Mouse (Mus musculus): ENCODE measurements around the gene Tmod1. TPM values are rescaled to one million over a fixed set of nuclear protein-coding genes. Genes with fewer than 3 reads are reported as not detected.

Tmod1 gene
- polyA plus RNA-seq, 1 experiment from 2014 or later, result 28.6 TPM

DNA sequence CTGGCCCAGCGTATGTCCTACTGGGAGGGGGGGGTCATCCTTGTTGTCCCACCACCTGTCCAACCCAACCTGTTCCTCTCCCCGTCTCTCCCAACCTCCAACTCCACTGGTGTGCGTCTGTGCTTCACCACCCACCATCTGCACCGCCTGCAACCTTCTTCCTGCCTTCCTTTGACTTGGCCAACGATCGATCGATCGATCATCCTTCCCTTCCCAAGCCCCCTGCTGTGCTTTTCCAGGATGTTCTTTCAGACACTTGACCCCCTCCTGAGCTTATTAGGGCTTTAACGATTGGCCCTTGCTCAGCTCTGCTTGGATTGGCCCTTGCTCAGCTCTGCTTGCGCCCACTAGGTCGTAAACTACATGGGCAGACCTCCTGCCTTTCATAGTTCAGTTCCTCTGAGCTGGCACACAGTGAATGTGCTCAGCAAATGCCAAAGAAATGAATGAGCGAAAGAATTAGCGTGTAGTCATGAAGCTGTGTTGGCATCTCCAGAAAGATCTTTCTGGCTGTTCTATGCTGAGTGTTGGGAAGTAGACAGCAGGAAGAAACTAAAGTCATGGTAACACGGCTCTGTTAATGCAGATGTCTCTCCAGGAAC lies 50.9 kb downstream of the Tmod1 start:
- Histone ChIP-seq H3K27me3 (replicated peaks; ENCODE audit: control insufficient read depth, insufficient read depth, low read length) (no peaks in the 10 kb centered on the region), H3K4me3 (ENCODE audit: low read depth, low read length) (no peak overlapping the region), H3K4me1 (replicated peaks; ENCODE audit: control insufficient read depth, insufficient read depth, low read length) (no peaks in the 10 kb centered on the region), H3K4me2 (no peak overlapping the region), H3K27ac (ENCODE audit: low read depth, low read length) (no peak overlapping the region), H3K9me3 (ENCODE audit: control insufficient read depth, low read length) (no peaks in the 10 kb centered on the region), H3K36me3 (ENCODE audit: control insufficient read depth, insufficient read depth, low read length) (peaks cover 6% of the 10 kb centered on the region; the same call in 1 of the 2 replicates), H3K9ac (ENCODE audit: low read depth, low read length) (no peak overlapping the region)
- ATAC-seq (replicated peaks; ENCODE audit: low FRiP score) (no peak), DNase-seq (ENCODE audit: low spot score) (no peak)
- 90% methylated on average over 14 of the region's 14 CpGs for WGBS

DNA sequence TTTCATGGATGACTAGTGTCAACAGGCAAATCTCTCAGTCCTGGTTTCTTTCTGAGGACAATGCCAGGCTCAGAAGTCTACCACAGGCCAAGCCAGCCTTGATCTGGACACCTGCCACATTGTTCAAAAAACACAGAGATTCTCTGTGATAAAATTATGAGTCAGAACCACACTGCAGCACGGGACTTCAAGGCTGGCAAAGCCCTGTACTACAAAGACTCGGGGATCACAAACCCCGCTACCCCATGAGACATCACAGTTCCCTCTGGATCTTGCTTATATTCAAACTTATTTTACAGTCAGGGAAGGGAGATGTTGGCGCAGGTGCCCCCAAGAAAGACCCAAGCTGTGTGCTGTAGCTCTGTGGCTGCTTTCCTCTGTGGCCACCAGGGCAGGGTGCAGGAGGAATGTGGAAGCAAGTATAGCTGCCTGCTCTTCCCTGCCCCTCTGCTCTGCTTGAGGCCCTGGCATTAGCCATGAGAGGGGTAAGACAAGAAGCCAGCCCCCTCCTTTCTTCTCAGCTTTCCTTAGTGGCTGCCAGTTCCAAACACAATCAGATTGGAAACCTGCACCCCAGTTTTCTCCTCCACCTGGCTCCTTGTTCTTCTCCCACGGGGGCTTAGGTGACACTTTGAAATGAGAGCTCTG lies 53.8 kb downstream of the Tmod1 start:
- Histone ChIP-seq H3K4me2 (no peak overlapping the region), H3K9me3 (ENCODE audit: control insufficient read depth, low read length) (no peaks in the 10 kb centered on the region), H3K4me3 (ENCODE audit: low read depth, low read length) (no peak overlapping the region), H3K9ac (ENCODE audit: low read depth, low read length) (no peak overlapping the region), H3K4me1 (replicated peaks; ENCODE audit: control insufficient read depth, insufficient read depth, low read length) (no peaks in the 10 kb centered on the region), H3K36me3 (ENCODE audit: control insufficient read depth, insufficient read depth, low read length) (peaks cover 10% of the 10 kb centered on the region), H3K27me3 (replicated peaks; ENCODE audit: control insufficient read depth, insufficient read depth, low read length) (no peaks in the 10 kb centered on the region), H3K27ac (ENCODE audit: low read depth, low read length) (no peak overlapping the region)
- no peak for ATAC-seq (replicated peaks; ENCODE audit: low FRiP score)
- WGBS, result 88% methylated on average over 5 of the region's 5 CpGs
- no peak for DNase-seq (ENCODE audit: low spot score)

DNA sequence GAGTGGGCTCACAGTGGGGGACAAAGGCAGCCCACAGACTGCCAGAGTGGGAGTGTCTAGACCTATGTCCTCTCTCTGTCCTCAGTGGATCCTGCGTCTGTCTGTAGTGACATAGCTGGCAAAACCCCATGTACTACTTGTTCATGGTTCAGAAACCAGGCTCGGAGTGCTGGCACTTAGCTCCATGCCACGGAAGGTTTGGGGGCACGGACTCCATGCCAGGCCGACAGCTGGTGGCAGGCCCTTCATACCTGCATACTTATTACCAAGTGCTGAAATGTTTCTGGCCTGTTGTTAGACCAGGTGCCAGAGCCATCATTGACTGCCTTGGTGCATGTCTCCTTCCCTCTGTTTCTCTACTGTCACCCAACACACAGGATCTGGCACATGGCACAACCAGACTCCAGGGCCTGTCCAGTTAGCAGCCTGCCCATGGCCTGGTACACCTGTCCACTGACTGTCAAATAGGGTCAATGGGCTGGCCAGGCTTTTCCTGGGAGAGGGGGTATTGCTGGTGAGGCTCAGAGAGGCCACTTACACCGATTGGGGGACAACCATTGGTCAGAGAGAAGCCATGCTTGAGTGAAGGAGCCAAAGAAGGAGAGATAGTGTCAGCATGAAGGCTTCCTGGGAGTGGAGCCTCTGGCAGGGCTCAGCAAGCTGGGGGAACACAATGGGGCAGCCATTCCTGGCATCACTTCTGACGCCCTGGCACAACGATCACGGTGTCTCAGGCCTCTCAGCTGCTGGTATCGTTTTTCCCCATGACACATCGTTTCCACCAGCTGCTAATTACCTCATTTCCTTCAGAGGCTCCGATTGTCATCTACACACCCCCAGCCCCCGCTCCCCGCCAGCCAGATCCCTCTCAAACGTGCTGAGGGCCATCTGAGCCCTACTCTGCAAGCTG lies 56.4 kb downstream of the Tmod1 start:
- ATAC-seq (replicated peaks; ENCODE audit: low FRiP score), result no peak
- no peak for DNase-seq (ENCODE audit: low spot score)
- Histone ChIP-seq H3K27me3 (replicated peaks; ENCODE audit: control insufficient read depth, insufficient read depth, low read length) (no peaks in the 10 kb centered on the region), H3K4me3 (ENCODE audit: low read depth, low read length) (no peak overlapping the region), H3K4me2 (no peak overlapping the region), H3K36me3 (ENCODE audit: control insufficient read depth, insufficient read depth, low read length) (peaks cover 10% of the 10 kb centered on the region), H3K27ac (ENCODE audit: low read depth, low read length) (no peak overlapping the region), H3K9ac (ENCODE audit: low read depth, low read length) (no peak overlapping the region), H3K4me1 (replicated peaks; ENCODE audit: control insufficient read depth, insufficient read depth, low read length) (no peaks in the 10 kb centered on the region), H3K9me3 (ENCODE audit: control insufficient read depth, low read length) (no peaks in the 10 kb centered on the region)
- WGBS, result 71% methylated on average over 15 of the region's 15 CpGs

DNA sequence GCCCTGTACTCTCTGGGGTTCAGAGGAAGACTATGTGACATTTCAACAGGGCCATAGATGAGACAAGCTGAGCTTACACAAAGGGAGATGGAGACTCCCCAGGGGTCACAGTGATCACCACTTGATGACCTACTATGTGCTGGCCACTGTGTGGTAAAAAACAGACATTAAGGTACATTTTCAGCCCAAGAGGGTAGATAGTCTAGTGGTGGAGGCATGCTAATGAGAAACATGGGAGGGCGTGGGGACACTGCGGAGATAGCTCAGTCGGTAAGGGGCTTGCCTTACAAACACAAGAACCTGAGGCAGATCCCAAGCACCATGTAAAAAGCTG lies 57.1 kb downstream of the Tmod1 start:
- Histone ChIP-seq H3K27ac (ENCODE audit: low read depth, low read length) (no peak overlapping the region), H3K9ac (ENCODE audit: low read depth, low read length) (no peak overlapping the region), H3K4me1 (replicated peaks; ENCODE audit: control insufficient read depth, insufficient read depth, low read length) (peaks cover 4% of the 10 kb centered on the region), H3K4me2 (no peak overlapping the region), H3K27me3 (replicated peaks; ENCODE audit: control insufficient read depth, insufficient read depth, low read length) (no peaks in the 10 kb centered on the region), H3K36me3 (ENCODE audit: control insufficient read depth, insufficient read depth, low read length) (peaks cover 10% of the 10 kb centered on the region), H3K4me3 (ENCODE audit: low read depth, low read length) (no peak overlapping the region), H3K9me3 (ENCODE audit: control insufficient read depth, low read length) (no peaks in the 10 kb centered on the region)
- DNase-seq (ENCODE audit: low spot score) (no peak), ATAC-seq (replicated peaks; ENCODE audit: low FRiP score) (no peak)
- 95% methylated on average over 3 of the region's 3 CpGs for WGBS

DNA sequence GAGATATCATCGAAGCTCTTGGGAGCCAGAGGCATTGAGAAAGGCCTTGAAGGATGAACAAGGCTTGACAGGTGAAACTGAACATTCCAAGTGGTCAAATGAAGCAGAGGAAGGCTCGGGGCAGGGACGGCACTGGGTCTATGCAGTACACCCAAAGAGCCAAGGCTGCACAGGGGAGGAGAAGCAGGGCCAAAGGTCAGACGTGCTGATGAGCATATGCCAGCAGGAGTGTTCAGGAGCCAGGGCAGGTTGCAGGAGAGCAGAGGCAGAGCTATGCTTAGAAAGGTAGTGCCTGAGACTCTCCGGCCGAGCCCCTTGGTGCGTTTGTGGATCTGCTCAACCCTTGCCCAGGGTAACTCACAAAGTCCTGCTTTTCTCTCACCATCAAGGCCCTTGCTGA lies 57.8 kb downstream of the Tmod1 start:
- H3K9ac ChIP-seq (ENCODE audit: low read depth, low read length), result no peak overlapping the region

DNA sequence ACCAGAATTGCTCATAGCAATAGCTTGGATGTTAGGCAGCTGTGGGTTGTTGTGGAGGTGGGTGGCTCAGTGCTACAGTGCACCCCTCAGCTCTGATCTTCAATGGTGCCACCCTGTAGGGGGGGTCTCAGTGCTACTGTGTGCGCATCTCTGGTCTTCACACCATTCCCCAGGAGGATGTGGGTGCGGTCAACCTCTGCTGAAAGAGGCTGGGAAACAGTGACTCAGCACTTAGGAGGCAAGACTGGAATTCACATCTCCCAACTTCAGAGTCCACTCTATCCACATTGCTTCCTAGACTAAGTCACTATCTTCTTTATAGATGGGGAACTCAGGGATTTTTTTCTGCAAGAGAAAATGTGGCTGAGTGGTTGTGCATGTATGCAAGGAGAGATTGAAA lies 58.9 kb downstream of the Tmod1 start:
- no peaks in the 10 kb centered on the region for H3K9me3 ChIP-seq (ENCODE audit: control insufficient read depth, low read length)

More for the DNA sequence above, 57.8 kb downstream of the Tmod1 start:
- Histone ChIP-seq H3K9me3 (ENCODE audit: control insufficient read depth, low read length) (no peaks in the 10 kb centered on the region), H3K27me3 (replicated peaks; ENCODE audit: control insufficient read depth, insufficient read depth, low read length) (no peaks in the 10 kb centered on the region), H3K36me3 (ENCODE audit: control insufficient read depth, insufficient read depth, low read length) (peaks cover 7% of the 10 kb centered on the region), H3K27ac (ENCODE audit: low read depth, low read length) (no peak overlapping the region), H3K4me1 (replicated peaks; ENCODE audit: control insufficient read depth, insufficient read depth, low read length) (peaks cover 8% of the 10 kb centered on the region), H3K4me2 (no peak overlapping the region), H3K4me3 (ENCODE audit: low read depth, low read length) (no peak overlapping the region)
- DNase-seq (ENCODE audit: low spot score) (no peak), ATAC-seq (replicated peaks; ENCODE audit: low FRiP score) (no peak)
- 88% methylated on average over 7 of the region's 7 CpGs for WGBS

DNA sequence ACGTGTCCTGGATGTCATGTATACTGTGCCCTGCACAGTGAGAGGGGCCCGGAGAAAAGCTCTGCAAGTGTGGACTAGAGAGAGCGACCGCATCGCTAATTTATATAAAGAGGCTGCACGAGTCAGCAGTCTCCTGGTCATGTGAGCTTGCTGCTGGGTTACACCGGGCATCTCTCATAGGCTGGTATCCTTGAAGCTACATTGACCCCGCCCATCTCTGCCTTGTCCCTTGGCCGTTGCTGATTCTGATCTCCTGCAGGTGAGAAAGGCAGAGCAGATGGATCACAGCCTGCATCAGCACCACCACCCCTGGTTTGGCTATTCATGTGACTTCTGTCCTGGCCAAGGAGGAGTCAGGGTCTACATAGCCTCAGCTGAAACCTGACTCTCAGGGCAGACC lies 60.4 kb downstream of the Tmod1 start:
- Histone ChIP-seq H3K27ac (ENCODE audit: low read depth, low read length) (no peak overlapping the region), H3K9ac (ENCODE audit: low read depth, low read length) (no peak overlapping the region), H3K36me3 (ENCODE audit: control insufficient read depth, insufficient read depth, low read length) (peaks cover 7% of the 10 kb centered on the region), H3K4me1 (replicated peaks; ENCODE audit: control insufficient read depth, insufficient read depth, low read length) (peaks cover 8% of the 10 kb centered on the region), H3K27me3 (replicated peaks; ENCODE audit: control insufficient read depth, insufficient read depth, low read length) (no peaks in the 10 kb centered on the region), H3K4me3 (ENCODE audit: low read depth, low read length) (no peak overlapping the region), H3K4me2 (no peak overlapping the region), H3K9me3 (ENCODE audit: control insufficient read depth, low read length) (no peaks in the 10 kb centered on the region)
- no peak for DNase-seq (ENCODE audit: low spot score)
- no peak for ATAC-seq (replicated peaks; ENCODE audit: low FRiP score)
- 84% methylated on average over 9 of the region's 9 CpGs for WGBS

More for the DNA sequence above, 58.9 kb downstream of the Tmod1 start:
- DNase-seq (ENCODE audit: low spot score), result no peak
- WGBS, result 85% methylated on average over 2 of the region's 2 CpGs
- no peak overlapping the region for H3K27ac ChIP-seq (ENCODE audit: low read depth, low read length)
- H3K4me2 ChIP-seq, result no peak overlapping the region
- H3K4me3 ChIP-seq (ENCODE audit: low read depth, low read length), result no peak overlapping the region
- H3K9ac ChIP-seq (ENCODE audit: low read depth, low read length), result no peak overlapping the region
- peaks cover 7% of the 10 kb centered on the region for H3K36me3 ChIP-seq (ENCODE audit: control insufficient read depth, insufficient read depth, low read length)
- H3K27me3 ChIP-seq (replicated peaks; ENCODE audit: control insufficient read depth, insufficient read depth, low read length), result no peaks in the 10 kb centered on the region
- peaks cover 8% of the 10 kb centered on the region for H3K4me1 ChIP-seq (replicated peaks; ENCODE audit: control insufficient read depth, insufficient read depth, low read length)
- no peak for ATAC-seq (replicated peaks; ENCODE audit: low FRiP score)

DNA sequence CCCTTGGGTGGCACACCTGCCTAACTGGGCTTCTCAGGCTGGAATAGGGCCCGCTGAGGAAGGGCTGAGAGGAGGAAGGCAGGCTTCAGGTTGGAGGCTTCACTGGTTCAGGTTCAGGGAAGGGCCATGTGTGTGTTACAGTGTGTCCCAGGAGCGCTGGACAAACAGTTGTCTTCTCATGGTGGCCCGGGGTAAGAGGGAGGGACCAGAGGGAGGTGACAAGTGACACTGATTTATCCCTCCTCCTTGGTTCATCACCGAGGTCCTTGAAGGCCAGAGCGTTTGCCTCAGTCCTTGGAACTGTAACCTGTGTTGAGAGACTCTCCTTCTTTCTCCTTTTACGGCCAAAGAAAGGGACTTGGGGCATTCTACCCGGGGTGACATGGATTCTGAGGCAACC lies 61.8 kb downstream of the Tmod1 start:
- ATAC-seq (replicated peaks; ENCODE audit: low FRiP score) (no peak), DNase-seq (ENCODE audit: low spot score) (no peak)
- Histone ChIP-seq H3K4me3 (ENCODE audit: low read depth, low read length) (no peak overlapping the region), H3K27ac (ENCODE audit: low read depth, low read length) (no peak overlapping the region), H3K4me1 (replicated peaks; ENCODE audit: control insufficient read depth, insufficient read depth, low read length) (peaks cover 8% of the 10 kb centered on the region), H3K9me3 (ENCODE audit: control insufficient read depth, low read length) (no peaks in the 10 kb centered on the region), H3K36me3 (ENCODE audit: control insufficient read depth, insufficient read depth, low read length) (peaks cover 4% of the 10 kb centered on the region; the same call in 1 of the 2 replicates), H3K4me2 (no peak overlapping the region), H3K9ac (ENCODE audit: low read depth, low read length) (no peak overlapping the region), H3K27me3 (replicated peaks; ENCODE audit: control insufficient read depth, insufficient read depth, low read length) (no peaks in the 10 kb centered on the region)
- 43% methylated on average over 7 of the region's 7 CpGs for WGBS

All from liver, embryonic 11.5 days (tissue).